Mouse (Mus musculus) activated CD4-positive, CD25-positive, alpha-beta regulatory T cell, adult 4 months (primary cell): ENCODE results near the gene Alad. TPM values are rescaled to one million over a fixed set of nuclear protein-coding genes. Genes with fewer than 3 reads are reported as not detected.

Experiments used
- ATAC-seq: one replicate; pipeline ENCODE4 v1.8.0; 2017
- polyA plus RNA-seq, 2 experiments: library from polyadenylated mRNA; unstranded; fragments of 100-300 nt; shearing (Covaris generic); gene quantifications; one replicate each; pipeline ENCODE4 v1.2.1; 2017

The Alad gene
- polyA plus RNA-seq, 2 experiments from 2014 or later, result 68.8 to 82.3 TPM

DNA sequence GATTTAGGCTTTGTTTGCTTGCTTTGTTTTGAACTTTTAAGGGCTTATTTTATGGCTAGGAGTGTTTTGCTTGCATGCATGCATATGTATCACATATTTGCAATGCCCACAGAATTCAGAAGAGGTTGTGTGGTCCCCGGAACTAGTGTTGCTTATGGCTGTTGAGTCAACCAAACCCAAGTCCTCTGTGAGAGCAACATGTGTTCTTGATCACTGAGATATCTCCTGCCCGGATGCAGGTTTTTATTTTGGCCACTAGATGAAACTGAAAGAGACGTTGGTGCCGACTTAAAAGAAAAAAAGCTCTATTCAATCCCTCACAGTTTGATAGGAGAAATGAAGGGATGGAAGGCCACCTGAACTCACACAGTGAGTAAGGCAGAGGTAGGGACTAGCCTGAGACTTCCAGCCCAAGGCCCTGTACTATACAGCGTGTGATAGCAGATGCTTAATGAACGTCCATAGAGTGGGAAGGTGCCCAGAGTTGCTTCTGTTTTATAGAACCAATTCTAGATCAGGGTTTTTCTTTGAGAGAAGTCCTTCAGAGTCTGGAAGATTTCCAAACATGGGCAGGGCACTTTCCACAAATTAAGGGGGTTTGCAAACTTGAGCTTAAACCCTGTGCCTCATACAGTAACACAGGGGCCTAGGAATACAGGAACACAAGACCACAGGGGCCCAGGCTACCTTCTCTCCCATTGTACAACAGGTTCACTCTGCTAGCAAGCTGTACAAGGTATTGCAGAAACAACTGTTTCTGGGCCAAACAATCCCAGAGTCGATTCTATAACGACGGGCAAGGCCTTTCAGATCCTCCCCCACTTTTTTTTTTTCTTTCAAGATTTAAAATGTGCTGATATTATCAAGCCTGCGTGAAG is 1.9 kb downstream of the Alad start:
- ATAC-seq, result no peak

DNA sequence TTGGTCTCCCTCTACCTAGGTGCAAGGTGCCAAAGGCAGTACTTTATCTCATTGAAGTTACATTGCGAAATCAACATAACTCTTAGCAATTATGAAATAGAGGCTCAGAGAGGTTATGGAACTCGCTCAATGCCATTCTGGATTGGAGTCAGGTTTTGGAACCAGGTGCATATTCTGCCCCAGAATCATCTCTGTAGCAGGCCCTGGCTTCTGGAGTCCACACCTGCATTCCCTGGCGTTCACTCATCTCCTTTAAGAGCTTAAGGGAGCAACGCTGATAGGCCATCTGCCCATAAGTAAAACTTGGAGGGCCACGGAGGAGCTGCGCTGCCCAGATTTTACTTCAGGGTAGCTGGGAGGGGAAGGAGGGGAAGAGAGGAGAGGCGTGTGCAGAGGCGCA is 2.7 kb downstream of the Alad start:
- ATAC-seq, result no peak

DNA sequence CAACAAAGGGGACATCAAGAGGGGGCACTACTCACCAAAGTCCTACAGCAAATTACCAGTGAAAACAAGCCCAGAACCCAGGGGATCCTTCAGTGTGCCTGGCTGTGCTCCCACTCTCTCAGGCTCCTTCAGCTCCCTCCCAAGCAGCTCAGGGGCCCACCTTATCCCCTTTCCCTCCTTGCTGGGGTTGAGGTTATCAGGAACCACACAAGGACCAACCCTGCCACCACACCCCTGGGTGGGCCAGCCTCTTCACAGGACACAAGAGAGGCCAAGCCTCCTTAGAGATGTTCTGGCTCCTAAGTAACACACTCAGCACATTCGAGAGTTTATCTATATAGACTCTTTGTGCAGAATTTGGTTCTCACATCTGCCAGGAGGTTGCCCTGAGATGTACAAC is 3.1 kb downstream of the Alad start:
- ATAC-seq, result no peak

- no peak for ATAC-seq
These were observed 3.6 kb downstream of the Alad start for GRCm38 (mm10) chr4:62516079-62516478.

DNA sequence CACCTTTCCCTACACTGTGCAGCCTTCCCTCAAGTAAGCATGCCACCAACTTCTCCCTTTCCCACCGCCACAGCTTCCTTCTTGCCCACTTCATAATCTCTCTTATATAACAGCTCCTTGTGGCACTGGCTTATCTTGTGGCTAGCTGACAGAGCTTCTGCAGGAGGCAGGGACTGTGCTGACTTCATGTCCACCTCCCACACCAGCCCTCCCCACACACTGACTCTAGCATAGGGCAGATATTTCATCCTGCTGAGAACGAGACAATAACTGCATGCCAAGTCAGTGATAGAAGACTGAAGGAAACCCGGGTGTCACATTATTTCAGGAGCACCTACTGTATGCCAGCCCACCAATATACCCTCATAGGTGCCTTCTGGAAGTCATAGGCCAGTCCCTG is 4.2 kb downstream of the Alad start:
- no peak for ATAC-seq

DNA sequence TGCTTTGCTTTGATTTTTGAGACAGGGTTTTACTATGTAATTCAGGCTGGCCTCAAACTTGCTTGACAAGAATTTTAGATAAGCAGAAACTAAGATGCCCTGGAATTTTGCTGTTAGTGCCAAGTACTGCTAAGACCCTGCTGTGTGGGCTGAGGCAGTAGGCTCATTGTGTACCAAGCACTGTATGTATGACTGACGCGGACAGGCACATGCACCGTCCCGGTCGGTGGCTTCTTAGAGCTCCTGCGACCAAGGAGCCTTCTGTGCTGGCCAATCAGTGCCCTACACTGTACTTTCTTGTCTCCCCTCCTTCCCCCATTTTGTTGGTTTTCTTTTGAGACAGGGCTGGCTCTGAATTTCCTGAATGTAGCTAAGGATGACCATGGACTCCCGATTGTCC is 4.7 kb downstream of the Alad start:
- no peak for ATAC-seq

DNA sequence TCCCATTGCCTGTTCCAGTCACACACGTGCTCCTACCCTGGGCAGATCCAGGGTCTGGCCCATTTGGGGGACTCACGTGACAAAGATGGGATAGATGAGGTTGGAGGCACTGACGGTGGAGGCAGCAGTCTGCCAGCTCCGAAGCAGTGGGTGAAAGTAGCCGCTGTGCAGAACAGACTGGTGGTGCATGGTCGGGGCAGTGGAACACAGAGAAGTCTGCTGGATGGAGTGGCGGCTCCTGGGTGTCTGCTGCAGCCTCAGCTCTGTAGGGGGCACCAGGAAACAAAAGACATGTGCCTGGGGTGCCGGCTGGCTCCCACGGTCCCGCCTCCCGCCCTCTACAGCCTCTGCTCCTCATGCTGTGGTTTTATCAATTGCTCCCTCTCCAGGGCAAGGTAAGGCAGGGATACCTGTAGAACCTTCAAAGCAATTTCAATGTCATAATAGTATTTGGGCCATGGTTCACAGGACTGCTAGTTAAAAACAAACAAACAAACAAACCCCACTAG is 5.7 kb downstream of the Alad start:
- no peak for ATAC-seq

GRCm38 (mm10) chr4:62509946-62510345 is 9.8 kb downstream of the Alad start:
- no peak for ATAC-seq

DNA sequence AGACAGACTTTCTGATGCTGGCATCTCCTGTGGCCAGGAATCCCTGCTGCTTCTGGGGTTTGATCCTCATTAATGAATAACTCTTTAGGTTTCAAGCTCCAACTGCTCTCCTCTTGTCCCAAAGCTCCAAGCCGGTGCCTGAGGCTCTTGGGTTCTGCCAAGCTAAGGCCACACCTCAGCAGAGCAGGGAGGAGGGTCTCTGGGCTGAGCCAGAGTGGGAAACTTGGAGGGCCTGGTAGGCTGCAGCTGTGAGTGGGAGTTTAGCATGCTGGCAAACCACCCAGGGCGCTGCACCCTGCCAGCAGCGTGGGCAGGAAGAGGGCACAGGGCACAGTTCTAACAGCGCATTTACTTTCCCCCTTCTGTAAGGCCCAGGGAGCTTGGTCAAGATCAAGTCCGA is 10.9 kb downstream of the Alad start:
- no peak for ATAC-seq

- peak; percentile 60 for ATAC-seq
These were observed 12.9 kb downstream of the Alad start for GRCm38 (mm10) chr4:62506798-62507197.

DNA sequence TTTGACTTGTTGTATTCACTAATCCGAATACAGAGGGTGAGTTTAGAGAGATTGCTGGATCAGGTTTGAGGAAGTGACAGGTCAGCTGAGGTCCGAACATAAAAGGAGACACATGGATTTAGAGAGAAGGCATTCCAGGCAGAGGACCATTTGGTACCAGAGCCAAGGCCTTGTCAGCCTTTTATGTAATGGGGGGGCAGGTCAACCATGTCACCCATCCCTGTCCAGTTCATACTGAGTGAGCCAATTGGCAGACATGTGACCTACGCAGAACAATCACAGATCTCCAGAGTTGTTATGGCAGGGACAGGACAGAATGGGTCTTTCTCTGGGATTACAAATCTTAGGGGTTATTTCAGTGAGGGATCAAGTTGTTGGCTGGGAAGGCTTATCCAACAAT is 13.7 kb downstream of the Alad start:
- ATAC-seq, result no peak

GRCm38 (mm10) chr4:62503374-62503970 is 16.2 kb downstream of the Alad start, which contains the start of gene Hdhd3:
Hdhd3 (minus strand) TSS chr4:62503467.
- ATAC-seq, result no peak

DNA sequence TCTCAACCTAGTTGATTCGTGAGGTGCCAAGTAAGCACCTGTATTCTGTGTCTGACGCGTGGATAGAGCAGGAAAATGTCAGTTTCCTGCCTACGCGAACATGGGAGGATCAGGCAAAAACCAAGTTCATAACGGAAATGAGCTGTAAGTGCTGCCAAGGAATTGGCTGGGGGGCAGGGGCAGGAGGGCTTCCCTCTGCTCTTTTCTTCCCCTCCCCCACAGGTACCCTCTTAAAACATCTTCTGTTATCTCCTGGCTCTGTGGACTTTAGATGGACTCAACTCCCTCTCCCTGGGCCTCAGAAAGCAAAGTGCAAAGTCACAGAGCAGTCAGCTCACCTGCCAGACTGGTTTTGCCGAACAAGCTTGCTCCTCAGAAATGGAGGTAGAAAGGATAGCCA is 16.7 kb downstream of the Alad start:
- no peak for ATAC-seq

GRCm38 (mm10) chr4:62501964-62502732 is 17.6 kb downstream of the Alad start:
- peak; percentile 77 for ATAC-seq

DNA sequence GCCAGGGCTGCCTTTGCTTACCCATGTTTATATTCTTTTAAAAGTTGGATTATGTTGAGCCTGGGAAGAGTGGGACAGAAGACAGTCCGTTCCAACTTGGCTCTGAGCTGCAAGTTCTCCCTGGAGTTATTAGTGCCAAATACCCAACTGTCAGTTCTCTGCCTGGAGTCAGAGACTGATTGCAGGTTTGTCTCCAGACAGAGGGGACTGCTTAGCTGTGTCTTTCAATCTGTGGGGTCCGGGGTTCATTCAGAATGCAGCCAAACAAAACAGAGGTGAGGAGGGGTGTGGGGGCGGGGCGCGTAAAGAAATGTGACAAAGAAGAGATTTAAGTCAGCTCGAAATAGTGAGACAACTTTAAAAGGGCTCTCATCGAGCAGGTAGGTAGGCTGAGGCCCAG is 18.2 kb downstream of the Alad start:
- no peak for ATAC-seq

DNA sequence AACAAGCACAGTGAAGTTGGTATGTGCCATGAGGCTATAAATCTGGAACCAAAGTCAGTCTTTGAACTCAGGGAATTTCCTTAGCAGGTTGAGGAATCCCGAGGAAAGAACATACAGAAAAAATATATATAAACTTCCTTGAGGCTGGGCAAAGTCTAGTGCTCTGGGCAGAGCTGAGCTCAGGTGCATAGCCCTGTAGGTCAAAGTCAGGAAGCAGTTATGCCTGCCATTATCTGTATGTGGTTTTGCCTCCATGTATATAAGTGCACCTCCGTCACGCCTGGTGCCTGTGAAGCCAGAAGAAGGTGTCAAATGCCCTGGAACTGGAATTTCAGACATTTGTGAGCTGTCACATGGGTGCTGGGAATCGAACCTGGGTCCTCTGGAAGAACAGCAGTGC is 18.9 kb downstream of the Alad start:
- ATAC-seq, result no peak

- no peak for ATAC-seq
These were observed 22.9 kb downstream of the Alad start for GRCm38 (mm10) chr4:62496815-62497214.

- no peak for ATAC-seq
These were observed 23.8 kb downstream of the Alad start for GRCm38 (mm10) chr4:62495946-62496345.

DNA sequence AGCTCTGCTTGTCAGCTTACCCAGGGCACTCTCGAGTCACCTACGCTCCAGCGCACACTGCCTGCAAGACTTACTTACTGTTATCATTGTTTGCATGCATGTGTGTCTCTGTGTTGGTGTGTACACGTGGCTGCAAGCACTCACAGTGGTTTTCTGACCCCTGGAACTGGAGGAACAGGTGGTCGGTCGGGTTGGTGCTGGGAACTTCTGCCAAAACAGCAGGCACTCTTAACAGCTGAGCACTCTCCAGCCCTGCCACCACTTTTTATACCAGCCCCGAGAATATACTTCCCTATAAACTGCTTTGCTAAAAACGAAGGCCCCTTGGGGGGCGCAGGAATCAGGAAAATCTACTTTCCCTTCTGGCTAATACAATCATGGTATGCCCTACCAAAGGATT is 25.5 kb downstream of the Alad start:
- ATAC-seq, result no peak

- ATAC-seq, result no peak
These were observed 27.0 kb downstream of the Alad start for GRCm38 (mm10) chr4:62492682-62493081.

DNA sequence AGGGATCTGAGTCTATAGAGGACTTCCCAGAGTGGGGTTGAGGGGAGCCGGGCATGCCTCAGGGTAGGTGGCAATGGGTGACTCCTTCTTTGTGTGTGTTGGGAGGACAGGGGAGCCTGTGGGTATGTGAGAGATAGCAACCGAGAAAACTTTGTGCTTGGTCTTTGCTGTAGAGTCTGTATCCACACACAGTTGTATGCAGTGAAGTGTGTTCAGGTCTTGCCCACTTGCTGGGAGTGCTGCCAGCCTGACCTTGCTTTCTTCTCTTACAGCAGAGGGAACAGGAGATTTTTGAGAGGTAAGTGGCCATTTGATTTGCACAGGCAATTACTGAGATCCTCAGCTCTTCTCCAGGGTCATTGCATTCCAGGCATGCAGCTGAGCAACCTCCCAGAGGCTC is 31.8 kb downstream of the Alad start:
- no peak for ATAC-seq

DNA sequence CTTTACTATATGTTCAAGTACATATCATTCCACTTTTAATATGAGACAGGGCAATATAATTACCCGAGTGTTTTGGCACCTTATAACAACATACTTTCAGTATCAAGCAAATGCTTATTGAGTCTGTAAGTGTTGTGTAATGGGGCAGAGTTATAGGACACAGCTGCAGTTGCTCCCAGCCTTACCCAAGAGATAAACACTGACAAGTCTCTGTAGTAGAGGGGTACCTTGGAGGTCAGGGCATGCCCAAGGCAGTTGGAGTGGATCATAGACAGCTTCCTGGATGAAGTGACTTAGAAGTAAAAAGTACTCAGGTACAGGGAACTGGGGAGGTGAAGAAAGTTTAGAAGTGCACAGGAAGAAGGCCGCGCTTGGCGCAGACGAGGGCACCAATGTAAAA is 32.5 kb downstream of the Alad start:
- ATAC-seq, result no peak

- no peak for ATAC-seq
These were observed 33.5 kb downstream of the Alad start for GRCm38 (mm10) chr4:62486162-62486696.
